Mouse (Mus musculus) heart, embryonic 15.5 days (tissue): ENCODE measurements at regions not wholly inside any gene's neighbourhood (a gene's known extent, or its start where the extent isn't known, plus 50 kb on each side); places are given as distances from the start of the nearest gene placed in this dataset.
"Not testable (repeated sequence)": the region's sequence is repeated elsewhere in the genome, so short reads cannot be mapped to it uniquely, and the experiment has no call there.

Experiments
- ATAC-seq: fragments of 200-750 bp; cut with Nextera tagmentation; replicated peaks from 2 replicates; pipeline ENCODE4 v1.8.0; 2017; ENCODE audit warnings: low read depth, moderate TSS enrichment; ENCODE audit not compliant: insufficient number of reproducible peaks, insufficient read depth, low FRiP score
- H3K27ac ChIP-seq: fragments of 300-500 bp; sonication (generic); 2 replicates; pipeline ENCODE4 v1.5.1; 2015; ENCODE audit warnings: mild to moderate bottlenecking, inconsistent platforms
- H3K27me3 ChIP-seq: fragments of 300-500 bp; sonication (generic); 2 replicates; pipeline ENCODE4 v1.6.1; 2015; ENCODE audit warnings: inconsistent platforms
- H3K36me3 ChIP-seq: fragments of 300-500 bp; sonication (generic); 2 replicates; pipeline ENCODE4 v1.6.1; 2015; ENCODE audit warnings: mild to moderate bottlenecking, inconsistent platforms
- H3K4me1 ChIP-seq: fragments of 300-500 bp; sonication (generic); replicated peaks from 2 replicates; pipeline ENCODE4 v1.6.1; 2015; ENCODE audit warnings: inconsistent platforms
- H3K4me2 ChIP-seq: fragments of 300-500 bp; sonication (generic); 2 replicates; pipeline ENCODE4 v1.6.1; 2015; ENCODE audit warnings: inconsistent platforms, mild to moderate bottlenecking, moderate library complexity
- H3K4me3 ChIP-seq: fragments of 300-500 bp; sonication (generic); 2 replicates; pipeline ENCODE4 v1.5.1; 2015; ENCODE audit warnings: mild to moderate bottlenecking, inconsistent platforms
- H3K9ac ChIP-seq: fragments of 300-500 bp; sonication (generic); 2 replicates; pipeline ENCODE4 v1.6.1; 2015; ENCODE audit warnings: mild to moderate bottlenecking, inconsistent platforms
- H3K9me3 ChIP-seq: fragments of 300-500 bp; sonication (generic); replicated peaks from 2 replicates; pipeline ENCODE4 v1.6.1; 2016; ENCODE audit warnings: inconsistent platforms
- WGBS: fragments of 180-500 bp; shearing (Covaris S2); methylation state at CpG from one replicate; pipeline ENCODE4 v1.1.7; 2015; ENCODE audit warnings: mixed read lengths; 5-methylcytosine and 5-hydroxymethylcytosine counted together

DNA sequence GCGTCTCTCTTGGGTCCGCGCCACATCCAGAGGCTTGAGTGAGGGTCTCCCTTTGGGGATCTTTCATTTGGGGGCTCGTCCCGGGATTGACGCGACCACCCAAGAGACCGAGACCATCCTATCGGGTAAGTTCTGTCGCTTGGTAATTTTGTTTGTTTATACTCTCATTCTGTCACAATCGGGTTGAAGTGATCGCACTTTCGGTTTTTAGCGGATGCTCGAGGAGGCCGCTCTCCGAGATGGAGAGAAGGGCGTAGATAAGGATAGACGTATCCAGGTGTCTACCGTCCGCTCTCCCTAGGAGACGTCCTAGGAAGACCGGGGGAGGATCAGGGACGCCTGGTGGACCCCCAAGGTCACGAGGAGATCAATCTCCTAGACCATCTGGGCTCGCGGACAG, 199.3 kb upstream of the Mrpl21 start:
- H3K4me1 ChIP-seq, H3K36me3 ChIP-seq, H3K27me3 ChIP-seq, H3K27ac ChIP-seq, H3K9me3 ChIP-seq, H3K9ac ChIP-seq, ATAC-seq: not testable (repeated sequence)
- peak overlapping the region; percentile 39 for H3K4me2 ChIP-seq
- 62% methylated on average over 27 of the region's 27 CpGs for WGBS
- H3K4me3 ChIP-seq: peak overlapping the region; percentile 38

DNA sequence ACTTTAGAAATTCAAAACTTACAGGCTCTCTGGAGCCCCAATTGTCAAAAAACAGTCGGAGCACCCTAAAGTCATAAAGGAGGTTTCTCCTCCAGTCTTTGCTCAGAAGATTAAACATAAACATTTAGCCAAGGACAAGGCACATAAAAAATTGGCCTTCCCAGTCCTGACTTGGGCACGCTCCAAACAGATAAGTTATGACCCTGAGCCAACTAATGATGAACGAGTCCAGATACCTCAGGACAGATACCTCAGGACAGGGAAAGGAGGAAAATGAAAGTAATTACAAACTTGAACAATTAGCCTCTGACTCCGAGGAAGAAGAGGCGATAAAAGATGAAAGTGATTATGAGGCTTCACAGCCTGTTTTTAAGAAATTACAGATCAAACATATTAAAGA, 190.9 kb upstream of the Mrpl21 start:
- not testable (repeated sequence) for H3K36me3 ChIP-seq, H3K4me3 ChIP-seq, H3K9me3 ChIP-seq, H3K4me2 ChIP-seq, H3K4me1 ChIP-seq, ATAC-seq, H3K27ac ChIP-seq, H3K9ac ChIP-seq, H3K27me3 ChIP-seq
- 76% methylated on average over 5 of the region's 5 CpGs for WGBS
